Mouse (Mus musculus) frontal cortex, postnatal 36 days (tissue): ENCODE measurements around the gene Prl8a9.

ENCODE experiments used
- DNase-seq, 2 experiments: peaks; one replicate each; pipeline ENCODE4 v3.0.0; 2022; ENCODE audit warnings: low spot score in 2 of 2

Prl8a9 gene

DNA sequence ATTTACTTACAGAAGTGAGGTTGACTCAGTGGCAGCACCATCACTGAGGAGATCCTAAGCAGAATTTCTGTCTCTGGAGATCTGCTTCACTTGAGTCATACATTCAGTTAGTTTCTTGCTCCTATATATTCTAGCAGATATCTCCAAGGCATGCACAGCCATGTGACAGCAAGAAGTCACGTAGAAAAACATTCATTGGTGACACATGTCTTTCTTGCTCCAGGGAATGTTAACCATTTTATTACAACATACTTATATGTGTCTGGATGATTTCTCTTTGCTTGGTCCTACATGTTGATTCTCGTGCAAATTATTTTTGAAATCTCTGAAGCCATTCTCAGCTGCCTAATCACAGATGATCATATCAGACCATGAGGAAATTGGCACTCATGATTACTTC is at the start of gene Prl8a9:
Gene Prl8a9, minus strand, starts transcription at position 101 of the 400 bp plus-strand sequence.
- DNase-seq = no peak

DNA sequence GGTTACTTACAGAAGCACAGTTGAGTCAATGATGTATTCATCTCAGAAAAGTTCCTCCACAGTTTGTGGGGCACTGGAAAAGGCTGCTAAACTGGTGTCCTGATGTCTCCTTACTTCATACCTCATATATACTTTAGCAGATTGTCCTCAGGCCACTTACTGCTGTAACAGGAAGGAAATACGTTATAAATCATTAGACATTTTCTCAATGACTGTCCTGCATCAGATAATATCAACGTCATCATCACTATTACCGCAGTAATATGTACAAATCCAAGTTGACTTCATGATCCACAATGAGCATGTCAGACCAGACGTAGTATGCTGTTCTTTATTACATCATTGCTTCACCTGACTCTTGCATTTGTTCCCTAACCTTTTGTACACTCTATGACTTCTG is 46.1 kb upstream of the Prl8a9 start, which contains the start of gene Prl7b1:
Gene Prl7b1, minus strand, starts transcription at position 101 of the 400 bp plus-strand sequence.
- no peak for DNase-seq

DNA sequence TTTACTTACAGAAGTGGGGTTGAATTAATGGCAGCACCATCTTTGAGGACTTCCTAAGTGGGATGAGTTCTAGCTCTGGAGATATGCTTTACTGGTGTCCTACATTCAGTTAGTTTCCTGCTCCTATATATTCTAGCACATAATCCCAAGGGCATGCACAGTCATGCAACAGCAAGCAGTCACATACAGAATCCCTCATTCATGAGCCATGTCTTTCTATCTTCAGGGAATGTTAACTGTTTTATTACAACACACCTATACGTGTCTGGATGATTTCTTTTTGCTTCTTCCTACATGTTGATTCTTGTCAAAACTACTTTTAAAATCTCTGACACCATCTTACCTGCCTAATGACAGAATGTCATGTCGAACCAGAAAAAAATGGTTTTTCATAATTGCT is 17.7 kb upstream of the Prl8a9 start, which contains the start of gene Prl8a1:
Gene Prl8a1, minus strand, starts transcription at position 101 of the 400 bp plus-strand sequence.
- no peak for DNase-seq

DNA sequence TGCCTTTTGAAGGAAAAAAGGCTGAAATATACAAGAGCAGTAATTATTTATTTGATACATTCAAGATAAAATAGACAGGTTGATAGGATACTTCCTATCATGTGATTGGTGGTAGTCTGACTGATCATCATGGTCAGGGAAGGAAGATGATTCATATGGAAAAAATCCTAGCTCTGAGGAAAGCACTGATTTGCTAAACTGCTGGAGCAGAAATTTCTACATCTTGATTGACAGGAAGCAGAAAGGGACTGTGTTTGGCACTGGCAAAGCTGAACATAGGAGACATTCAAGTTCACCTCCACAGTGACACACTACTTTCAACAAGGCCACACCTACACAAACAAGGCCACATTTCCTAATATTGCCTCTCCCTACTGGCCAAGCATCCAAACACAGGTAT is 11.1 kb downstream of the Prl8a9 start:
- DNase-seq = no peak

DNA sequence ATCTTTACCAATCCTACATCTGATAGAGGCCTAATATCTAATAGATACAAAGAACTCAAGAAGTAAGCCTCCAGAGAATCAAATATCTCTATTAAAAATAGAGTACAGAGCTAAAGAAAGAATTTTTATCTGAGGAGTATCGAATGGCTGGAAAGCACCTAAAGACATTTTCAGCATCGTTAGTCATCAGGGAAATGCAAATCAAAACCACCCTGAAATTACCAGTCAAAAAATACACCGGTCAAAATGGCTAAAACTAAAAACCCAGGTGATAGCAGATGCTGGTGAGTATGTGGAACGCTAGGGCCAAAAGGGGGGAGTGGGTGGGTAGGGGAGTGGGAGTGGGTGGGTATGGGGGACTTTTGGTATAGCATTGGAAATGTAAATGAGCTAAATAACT is 41.2 kb downstream of the Prl8a9 start:
- no peak for DNase-seq

DNA sequence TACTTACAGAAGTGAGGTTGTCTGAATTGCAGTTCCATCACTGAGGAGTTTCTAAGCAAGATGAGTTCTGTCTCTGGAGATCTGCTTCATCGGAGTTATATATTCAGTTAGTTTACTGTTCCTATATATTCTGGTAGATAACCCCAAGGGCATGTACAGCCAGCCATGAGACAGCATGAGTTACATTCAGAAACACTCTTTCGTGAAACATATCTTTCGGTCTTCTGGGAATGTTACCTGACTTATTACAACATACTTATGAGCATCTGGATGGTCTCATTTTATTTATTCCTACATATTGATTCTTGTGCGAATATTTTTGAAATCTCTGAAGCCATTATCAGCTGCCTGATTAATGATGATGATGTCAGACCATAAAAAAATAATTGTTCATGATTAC is 51.3 kb downstream of the Prl8a9 start, which contains the start of gene Prl8a8:
Gene Prl8a8, minus strand, starts transcription at position 101 of the 400 bp plus-strand sequence.
- DNase-seq = no peak
